Mouse (Mus musculus): Measurements from ENCODE around the gene Gm5447.

Gene Gm5447

DNA sequence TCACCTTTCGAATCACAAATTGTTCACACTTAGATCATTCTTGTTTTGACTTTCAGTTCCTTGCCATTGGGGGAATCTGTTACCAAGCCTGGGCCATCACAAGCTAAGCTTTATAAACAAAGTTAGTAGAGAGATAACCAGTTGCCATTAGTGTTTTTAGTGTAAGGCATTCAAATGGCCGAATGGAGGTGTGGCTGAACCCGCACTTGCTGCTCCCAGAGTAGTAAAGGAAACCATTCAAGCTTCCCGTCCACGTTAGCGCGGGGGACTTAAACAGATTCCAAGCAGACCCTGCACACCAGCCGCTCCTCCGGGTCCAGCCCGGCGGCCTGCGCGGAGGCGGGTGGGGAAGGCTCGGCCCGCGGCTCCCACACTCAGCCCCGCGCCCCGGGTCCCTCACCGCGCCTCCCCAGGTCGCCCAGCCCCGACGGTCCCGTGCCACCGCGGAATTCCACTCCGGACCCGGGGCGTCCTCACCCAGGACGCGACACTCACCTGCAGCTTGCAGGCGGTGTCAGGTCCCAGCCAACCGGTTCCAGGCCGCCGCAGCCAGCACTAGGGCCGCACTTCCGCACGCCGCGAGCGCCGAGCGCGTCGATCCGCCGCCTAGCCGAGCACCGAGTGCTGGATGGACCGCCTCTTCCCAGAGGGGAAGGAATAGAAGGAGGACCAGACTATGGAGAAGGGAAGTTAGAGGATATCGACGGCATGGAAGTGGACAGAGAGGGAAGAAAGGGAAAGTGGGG is at the start of gene Gm5447, which contains the start of gene Exoc2:
Gene Gm5447, plus strand, starts transcription at position 704 of the 746 bp plus-strand sequence.
Gene Exoc2, minus strand, starts transcription at position 593 of the 746 bp plus-strand sequence.
- DNase-seq (ENCODE audit: extremely low spot score, low read depth, low spot score) = no peak

DNA sequence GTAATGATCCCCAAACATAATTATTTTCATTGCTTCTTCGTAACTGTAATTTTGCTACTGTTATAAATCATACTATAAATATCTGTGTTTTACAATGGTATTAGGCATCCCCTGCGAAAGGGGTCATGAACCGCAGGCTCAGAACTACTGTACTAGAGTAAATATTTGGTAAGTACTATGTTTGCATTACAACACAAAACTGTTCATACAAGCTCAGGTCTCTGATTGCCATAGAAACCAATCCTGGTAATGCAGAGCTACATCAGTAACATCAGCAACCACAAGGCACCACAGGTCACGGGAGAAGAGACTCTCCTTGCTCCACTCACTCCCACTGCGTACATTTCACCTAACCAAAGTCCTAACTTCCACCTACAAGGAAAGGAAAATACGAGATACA is 49.7 kb upstream of the Gm5447 start:
- no peak for DNase-seq (ENCODE audit: extremely low spot score, low read depth, low spot score)

DNA sequence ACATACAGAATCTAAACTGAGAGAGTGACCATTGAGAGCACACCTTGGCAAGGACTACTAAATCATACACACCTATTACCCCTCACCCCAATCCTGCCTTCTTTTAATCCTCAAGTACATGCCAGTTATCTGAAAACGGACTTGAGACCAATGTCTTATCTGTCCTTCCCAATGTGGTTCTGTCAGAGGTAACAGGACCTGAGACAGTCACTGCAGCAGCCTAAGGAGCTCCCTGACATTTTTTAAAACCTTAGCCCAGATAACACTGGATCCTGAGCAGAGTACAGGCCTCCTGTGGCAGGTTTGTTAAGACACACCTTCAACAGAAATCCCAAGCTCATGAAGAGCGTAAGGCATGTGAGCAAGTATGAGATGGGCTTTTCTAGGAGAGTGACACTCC is 44.9 kb upstream of the Gm5447 start:
- no peak for DNase-seq (ENCODE audit: extremely low spot score, low read depth, low spot score)

DNA sequence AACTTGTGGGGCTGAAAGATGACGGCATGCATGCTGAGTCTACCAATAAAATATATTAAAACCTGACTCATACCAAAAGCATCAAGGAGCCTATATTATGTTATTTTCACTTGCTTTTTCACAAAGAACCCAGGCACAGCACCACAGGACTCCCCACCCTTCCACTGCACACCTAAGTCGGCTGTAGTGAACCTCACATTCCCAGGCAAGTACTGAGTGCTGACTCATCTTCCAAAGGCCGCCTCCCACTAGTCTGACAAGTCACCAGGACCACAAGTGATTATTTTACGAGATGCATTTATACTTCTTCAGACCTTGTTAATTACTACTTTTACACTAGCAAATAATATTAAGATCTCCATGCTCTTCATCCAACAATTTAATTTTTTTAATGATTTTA is 42.4 kb upstream of the Gm5447 start:
- no peak for DNase-seq (ENCODE audit: extremely low spot score, low read depth, low spot score)

DNA sequence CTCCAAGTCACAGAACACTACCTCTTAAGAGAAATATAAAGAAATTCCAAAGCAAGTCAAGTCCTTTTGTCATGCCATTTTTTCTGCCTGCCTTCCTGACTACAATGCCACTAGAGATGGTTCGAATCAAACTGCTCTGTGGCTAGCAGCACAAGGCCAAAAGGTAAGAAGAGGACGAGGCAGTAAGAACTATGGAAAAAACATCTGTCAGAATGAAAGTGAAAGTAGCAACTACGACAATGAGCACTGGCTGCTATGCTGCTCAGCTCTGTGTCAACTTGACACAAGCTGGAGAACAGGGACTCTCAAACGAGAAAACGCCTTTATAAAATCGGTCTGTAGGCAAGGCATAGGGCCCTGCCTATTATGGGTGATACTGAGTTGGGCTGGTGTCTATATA is 41.0 kb upstream of the Gm5447 start:
- DNase-seq (ENCODE audit: extremely low spot score, low read depth, low spot score) = no peak

DNA sequence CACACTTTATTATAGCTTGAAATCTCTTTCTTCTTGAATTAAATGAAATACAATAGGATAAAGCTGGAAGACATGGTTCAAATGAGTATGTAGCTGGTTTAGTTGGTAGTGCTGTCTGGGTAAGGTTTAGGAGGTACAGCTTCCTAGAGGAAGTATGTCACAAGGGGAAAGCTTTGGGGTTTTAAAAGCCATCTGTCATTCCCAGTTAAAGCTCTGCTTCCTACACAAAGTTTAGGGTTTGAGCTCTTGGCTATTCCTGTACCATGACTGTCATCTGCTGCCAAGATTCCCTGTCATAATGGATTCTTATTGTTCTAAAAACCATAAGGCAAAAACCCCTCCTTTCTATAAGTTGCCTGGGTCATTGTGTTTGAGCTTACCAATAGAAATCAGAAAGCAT is 28.2 kb upstream of the Gm5447 start:
- no peak for DNase-seq (ENCODE audit: extremely low spot score, low read depth, low spot score)

DNA sequence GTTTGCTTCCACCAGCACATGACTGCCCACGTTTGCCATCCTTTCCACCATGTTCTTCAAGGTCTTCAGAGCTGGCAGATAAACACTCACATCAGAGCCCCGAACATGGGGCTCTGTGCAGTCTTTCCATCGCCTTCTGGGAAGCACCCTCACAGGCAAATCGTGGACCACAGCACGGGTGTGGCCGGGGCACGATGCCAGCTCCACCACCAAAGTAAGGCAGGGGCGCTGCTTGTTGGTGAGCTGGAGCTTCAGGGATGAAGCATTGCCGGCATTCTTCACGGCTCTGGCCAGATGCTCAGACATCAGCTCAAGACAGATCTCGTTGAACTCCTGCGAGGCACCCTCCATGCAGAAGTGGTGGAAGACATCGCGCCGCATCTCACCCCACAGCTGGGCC is 26.9 kb upstream of the Gm5447 start:
- no peak for DNase-seq (ENCODE audit: extremely low spot score, low read depth, low spot score)

DNA sequence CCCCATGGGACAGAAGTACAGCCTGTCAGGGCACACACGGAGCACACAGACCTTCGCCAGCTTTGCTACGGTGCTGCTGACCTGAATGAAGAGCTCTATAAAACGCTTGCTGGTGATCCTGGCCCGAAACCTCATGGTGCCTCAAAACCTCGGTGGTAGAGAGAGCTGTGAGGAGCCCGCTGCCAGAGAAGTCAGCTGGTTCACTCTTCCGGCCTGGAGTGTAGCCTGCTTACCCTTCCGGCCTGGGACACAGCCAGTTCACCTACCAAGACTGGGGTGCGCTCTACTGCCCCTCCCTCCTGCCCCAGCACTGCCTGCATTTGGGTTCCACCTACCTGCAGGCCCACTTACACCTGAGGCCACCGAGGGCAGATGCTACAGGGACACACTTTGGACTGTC is 26.5 kb upstream of the Gm5447 start, which contains the start of gene Hus1b:
Gene Hus1b, minus strand, starts transcription at position 220 of the 400 bp plus-strand sequence.
- DNase-seq (ENCODE audit: extremely low spot score, low read depth, low spot score) = no peak

DNA sequence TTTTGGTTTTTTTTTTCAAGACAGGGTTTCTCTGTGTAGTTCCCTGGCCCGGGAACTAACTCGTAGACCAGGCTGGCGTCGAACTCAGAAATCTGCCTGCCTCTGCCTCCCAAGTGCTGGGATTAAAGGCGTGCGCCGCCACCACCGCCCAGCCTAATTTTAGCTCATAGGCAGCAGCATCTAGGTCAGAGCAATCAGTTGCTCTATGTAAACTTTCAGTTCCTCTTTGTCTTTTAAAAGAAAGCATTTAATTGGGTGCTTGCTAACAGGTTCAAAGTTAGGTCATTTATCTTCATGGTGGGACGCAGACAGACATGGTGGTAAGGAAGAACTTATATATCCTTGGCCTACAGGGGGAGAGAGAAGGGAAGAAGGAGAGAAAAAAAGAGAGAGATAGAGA is 24.8 kb upstream of the Gm5447 start:
- no peak for DNase-seq (ENCODE audit: extremely low spot score, low read depth, low spot score)

DNA sequence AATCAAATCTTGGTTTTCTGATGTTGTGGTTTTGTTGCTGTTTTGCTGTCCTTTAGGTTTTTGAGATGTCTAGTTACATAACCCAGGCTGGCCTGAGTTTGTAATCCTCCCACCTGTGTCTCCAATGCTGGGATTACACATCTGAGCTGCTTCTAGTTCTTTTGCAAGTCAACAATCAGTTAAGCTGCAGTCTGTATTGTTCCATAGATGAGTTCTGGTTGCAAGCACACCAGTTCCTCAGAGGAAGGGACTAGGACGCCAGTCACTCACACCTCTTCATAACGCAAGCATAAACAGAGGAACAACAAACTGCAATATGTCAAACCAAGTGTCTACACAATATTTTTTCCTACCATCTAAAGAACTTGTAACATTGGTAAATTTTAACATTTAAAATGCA is 22.0 kb upstream of the Gm5447 start:
- DNase-seq (ENCODE audit: extremely low spot score, low read depth, low spot score) = no peak

DNA sequence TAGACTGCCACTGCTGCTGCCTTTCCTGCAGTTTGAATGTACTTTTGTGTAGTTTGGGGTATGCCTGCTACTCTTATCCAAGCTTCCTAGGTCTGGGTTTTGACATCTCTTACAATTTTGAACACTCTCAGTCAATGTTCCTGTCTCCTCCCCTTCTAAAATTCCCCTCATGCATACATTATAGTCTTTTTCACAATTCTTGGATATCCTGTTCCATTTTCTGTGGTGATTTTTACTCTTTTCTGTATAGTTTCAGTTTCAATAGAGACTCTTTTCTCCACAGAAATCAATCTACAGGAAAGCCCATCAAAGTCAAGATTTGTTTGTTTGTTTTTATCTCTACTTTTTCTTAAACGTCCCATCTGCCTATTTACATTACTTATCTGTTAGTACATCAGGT is 20.4 kb upstream of the Gm5447 start:
- no peak for DNase-seq (ENCODE audit: extremely low spot score, low read depth, low spot score)

DNA sequence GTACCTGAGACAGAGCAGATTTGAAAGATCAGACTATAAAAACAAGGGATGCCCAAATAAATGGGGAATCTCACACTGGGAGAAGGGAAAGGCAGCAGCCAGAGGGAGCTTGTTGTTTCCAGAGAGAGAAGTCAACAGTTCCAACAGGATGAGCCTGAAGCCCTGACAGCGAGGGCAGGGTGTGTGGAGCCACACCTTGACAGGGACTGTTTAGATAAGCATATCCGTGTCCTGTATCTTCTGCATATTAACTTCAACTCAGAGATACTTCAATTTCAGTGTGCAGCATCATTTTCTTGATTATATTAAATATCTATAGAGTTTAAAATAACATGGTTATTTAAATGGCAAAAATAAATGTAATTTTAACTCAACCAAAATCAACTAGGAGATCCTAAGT is 13.3 kb upstream of the Gm5447 start:
- no peak for DNase-seq (ENCODE audit: extremely low spot score, low read depth, low spot score)

DNA sequence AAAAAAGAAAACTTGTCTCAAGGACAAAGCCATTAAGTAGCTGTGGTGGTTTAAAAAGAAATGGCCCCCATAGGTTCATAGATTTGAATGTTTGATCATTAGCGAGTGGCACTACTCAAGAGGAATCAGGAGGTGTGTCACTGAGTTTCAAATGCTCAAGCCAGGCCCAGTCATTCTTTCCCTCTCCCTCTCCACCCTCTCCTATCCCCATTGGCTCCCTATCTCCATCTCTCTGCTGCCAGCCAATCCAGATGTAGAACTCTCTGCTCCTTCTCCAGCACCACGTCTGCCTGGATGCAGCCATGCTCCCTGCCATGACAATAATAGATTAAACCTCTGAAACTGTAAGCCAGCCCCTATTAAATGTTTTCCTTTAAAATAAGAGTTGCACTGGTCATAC is 12.1 kb upstream of the Gm5447 start:
- DNase-seq (ENCODE audit: extremely low spot score, low read depth, low spot score) = no peak

DNA sequence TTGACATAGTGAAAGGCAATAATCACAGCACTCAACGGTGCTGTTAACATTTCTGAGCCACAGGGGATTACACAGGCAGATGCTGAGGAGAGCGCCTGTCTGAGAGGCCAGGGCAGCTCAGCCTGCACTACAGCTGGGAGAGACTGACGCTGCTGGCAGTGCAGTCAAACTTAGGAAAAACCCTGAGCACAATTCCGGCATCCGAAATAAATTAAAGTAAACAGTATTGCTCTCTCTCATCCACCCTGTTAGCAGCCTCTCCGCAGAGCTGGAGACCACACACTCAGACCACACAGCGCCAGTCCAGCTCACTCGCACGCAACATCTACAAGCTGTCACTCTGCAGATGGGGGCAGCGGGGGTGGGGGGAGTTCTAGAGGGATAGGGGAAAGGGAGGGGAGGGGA is 7.5 kb upstream of the Gm5447 start:
- DNase-seq (ENCODE audit: extremely low spot score, low read depth, low spot score) = no peak

DNA sequence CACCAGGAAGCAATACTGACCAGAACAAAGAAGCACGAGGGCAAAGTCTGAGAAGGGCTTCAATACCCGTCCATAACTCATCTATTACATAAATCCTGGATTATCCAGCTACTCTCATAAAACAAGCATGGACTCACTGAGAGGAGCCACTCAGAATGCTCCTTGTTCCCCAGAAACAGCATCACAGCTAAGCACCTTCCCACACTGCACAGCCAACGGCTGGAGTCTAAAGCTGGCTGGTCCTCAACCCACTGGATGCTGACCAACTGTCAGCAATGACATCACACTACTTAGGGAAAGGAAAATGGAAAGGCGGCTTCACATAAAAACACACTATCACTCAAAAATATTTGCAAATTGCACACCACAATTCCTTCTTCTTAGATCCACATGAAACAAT is 5.7 kb upstream of the Gm5447 start:
- DNase-seq (ENCODE audit: extremely low spot score, low read depth, low spot score) = no peak

DNA sequence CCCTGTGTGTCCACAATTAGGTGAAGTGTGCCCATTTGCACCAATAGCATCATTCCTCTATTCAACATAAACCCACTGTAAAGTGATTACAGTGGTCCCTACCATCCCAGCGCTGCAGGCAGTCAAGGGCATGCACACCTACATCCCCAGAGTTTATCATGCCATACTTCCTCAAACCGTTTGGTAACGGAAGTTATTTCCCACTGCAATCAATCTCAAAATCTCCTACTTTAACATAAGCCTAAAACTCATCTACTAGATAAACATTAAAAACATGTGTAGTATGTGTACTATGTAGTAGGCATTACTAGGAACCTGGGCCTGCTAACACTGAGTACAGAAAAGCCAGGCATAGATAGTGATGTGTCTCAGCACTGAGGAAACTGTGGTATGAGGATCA is 3.0 kb upstream of the Gm5447 start:
- DNase-seq (ENCODE audit: extremely low spot score, low read depth, low spot score) = no peak

DNA sequence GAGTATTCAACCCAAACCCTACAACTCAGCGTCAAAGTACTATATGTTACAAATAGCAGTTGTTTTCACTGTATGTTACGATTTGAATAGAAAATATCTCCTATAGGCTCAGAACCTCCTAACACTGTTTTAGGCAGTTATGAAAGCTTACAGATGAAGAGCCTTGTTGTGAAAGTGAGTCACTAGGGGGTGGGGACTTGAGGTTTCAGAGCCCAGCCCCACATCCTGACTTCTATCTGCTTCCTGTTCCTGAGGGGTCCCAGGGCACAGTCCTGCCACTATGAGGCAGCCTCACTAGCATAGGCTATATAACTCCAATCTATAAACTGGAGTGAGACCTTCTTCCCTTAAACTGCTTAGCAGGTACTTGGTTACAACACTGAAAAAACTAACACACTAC is 1.9 kb upstream of the Gm5447 start:
- no peak for DNase-seq (ENCODE audit: extremely low spot score, low read depth, low spot score)

DNA sequence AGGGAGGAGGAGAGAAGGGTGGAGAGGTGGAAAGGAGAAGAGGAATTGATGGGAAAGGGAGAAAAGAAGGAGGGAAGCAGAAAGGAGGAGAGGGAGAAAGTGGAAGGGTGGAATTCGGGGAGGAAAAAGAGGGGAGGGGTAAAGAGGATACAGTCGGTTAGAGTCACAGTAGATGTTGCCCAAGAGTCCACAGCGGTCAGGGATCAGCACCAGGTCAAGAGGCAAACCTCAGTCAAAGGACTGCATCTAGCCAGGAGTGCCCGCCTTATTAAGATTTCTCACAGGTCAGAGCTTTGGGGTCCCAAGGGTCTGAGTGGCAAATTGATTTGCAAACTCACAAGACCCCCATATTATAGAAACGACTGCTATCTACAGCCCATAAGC is 235 bp downstream of the Gm5447 start:
- DNase-seq (ENCODE audit: extremely low spot score, low read depth, low spot score) = no peak

DNA sequence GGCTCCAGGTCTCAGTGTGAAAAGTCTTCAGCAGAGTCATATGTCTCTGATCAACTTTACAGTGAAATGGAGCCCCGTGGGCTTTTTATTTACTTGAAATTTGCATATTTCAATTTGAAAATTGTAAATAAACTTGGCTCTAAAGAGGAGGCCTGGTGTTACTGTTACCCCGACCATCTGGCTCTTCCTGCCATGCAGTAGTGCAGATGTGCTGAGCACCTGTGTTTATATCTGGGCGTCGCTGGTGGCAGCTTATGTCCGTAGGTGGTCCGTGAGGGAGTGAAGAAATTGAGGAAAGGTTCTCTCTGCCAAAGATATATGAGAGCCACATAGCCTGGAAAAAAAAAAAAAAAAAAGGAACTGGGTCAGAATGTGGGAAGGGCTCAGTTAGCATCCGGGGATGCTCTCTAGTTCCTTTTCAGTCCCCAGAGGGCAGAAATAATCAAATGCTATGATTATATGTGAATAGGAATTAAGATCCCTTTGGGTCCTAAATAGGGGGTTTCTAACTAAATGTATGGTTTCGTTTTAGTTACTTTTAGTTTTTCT is 2.6 kb downstream of the Gm5447 start:
- DNase-seq (ENCODE audit: extremely low spot score, low read depth, low spot score) = no peak

DNA sequence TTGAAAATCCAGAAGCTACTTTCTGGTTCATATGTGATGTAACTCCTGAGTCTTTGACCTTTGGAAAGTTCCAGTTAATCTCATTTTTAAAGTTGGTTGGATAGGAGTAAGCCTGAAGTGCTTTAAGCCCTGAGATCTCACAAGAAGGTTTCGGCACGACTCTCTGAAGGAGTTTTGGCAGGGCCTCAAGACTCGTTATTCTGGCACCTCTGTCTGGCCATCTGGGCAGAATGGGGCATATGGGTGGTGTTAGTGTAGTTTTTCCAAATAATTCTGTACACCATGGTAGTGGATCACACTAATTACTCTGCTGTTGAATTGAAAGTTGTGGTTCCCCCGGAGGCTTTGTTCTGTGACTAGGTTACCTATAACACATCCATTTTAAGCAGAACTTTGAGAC is 4.2 kb downstream of the Gm5447 start:
- no peak for DNase-seq (ENCODE audit: extremely low spot score, low read depth, low spot score)

DNA sequence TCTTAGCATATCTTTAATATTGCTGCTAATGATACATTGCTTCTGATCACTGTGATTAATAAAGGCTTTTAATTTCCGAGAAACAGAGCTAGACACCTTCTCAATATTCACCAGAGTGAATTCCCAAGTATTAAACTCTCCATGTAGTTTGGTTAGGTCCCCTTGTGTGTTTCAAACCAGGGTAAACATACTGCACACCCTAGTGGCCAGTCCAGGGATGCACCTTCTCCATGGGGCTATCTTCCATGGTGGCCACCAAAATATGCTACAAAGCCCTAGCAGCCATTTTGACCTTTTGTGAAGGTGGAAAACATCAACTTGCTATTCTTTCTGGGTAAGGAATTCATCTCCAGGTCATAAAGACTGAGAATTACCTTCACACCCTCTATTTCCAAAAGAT is 7.7 kb downstream of the Gm5447 start:
- no peak for DNase-seq (ENCODE audit: extremely low spot score, low read depth, low spot score)

DNA sequence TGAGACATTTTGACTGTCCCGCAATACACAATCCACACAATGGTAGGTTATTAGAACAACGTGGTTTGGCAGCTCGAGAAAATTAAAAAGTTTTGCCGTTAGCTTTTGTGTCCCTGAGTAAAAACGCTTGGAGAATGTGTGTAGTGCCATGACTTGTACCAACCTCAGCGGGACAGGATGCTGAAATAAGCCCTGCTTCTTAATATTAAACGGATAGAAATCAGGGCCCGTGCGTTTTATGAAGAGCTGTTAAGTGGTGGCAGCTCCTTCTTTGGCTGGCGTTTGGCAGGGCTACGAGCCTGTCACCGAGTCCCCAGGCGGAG is 11.2 kb downstream of the Gm5447 start:
- DNase-seq (ENCODE audit: extremely low spot score, low read depth, low spot score) = no peak

All from hindlimb bud, embryonic 11.5 days (tissue).